Mouse (Mus musculus): ENCODE data around the gene Hk1. TPM values are rescaled to one million over a fixed set of nuclear protein-coding genes. Genes with fewer than 3 reads are reported as not detected.

Gene Hk1
- polyA plus RNA-seq, 1 experiment = 45.3 TPM

DNA sequence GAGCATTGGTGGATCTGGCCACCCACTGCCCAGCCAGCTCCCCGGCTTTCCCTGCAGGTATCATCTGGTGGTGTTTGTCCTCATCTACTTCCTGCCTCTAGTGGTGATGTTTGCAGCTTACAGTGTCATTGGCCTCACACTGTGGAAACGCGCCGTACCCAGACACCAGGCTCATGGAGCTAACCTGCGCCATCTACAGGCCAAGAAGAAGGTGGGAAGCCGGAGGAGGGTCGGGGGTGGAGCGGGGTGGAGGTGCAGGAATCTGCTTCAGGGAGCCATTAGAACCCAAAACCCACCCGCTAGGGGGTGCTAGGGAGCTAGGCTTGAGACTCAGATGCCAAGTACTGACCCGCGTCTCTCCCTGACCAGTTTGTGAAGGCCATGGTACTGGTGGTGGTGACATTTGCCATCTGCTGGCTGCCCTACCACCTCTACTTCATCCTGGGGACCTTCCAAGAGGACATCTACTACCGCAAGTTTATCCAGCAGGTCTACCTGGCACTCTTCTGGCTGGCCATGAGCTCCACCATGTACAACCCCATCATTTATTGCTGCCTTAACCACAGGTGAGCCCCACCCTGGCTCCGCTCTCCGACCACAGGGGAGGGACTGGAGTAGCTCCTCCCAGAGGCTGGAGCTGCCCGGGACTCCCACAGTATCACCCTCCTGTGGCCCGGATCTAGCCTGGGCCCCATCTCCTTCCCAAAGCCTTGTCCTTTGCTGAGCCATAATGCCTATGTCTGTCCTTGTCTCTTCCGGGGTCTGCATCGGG lies 118.4 kb downstream of the Hk1 start:
- H3K4me1 ChIP-seq (ENCODE audit: control insufficient read depth, insufficient read depth, low read length) = no peaks in the 10 kb centered on the region
- no peak overlapping the region for H3K4me3 ChIP-seq (ENCODE audit: insufficient read depth, low read length)
- H3K27ac ChIP-seq (ENCODE audit: insufficient read depth, low read length) = no peak overlapping the region
- TF ChIP-seq CTCF (IDR thresholded peaks at IDR 0.05; ENCODE audit: borderline replicate concordance, insufficient read depth, low read length) (peak; percentile 65), POLR2A (IDR thresholded peaks at IDR 0.05; ENCODE audit: low read depth, low read length) (no peak)

DNA sequence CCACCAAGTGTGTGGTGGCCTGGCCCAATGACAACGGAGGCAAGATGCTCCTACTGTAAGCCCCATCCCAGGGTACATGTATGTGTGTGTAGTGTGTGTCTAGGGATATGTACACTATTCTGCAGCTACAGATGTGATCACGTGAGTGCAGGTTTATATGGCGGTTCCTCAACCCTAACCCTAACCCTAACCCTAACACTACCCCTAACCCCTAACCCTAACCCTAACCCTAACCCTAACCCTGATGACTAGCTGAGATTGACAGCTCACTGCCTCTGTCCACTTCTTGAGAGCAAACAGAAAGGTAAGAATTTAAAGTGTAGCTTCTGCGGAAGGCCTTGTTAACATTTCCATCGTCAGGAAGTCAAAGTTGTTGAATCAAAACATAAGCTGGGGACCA lies 121.4 kb downstream of the Hk1 start:
- Histone ChIP-seq H3K4me1 (ENCODE audit: control insufficient read depth, insufficient read depth, low read length) (no peaks in the 10 kb centered on the region), H3K4me3 (ENCODE audit: insufficient read depth, low read length) (no peak overlapping the region), H3K27ac (ENCODE audit: insufficient read depth, low read length) (no peak overlapping the region)
- TF ChIP-seq POLR2A (IDR thresholded peaks at IDR 0.05; ENCODE audit: low read depth, low read length) = no peak
- TF ChIP-seq CTCF (IDR thresholded peaks at IDR 0.05; ENCODE audit: borderline replicate concordance, insufficient read depth, low read length) = no peak

DNA sequence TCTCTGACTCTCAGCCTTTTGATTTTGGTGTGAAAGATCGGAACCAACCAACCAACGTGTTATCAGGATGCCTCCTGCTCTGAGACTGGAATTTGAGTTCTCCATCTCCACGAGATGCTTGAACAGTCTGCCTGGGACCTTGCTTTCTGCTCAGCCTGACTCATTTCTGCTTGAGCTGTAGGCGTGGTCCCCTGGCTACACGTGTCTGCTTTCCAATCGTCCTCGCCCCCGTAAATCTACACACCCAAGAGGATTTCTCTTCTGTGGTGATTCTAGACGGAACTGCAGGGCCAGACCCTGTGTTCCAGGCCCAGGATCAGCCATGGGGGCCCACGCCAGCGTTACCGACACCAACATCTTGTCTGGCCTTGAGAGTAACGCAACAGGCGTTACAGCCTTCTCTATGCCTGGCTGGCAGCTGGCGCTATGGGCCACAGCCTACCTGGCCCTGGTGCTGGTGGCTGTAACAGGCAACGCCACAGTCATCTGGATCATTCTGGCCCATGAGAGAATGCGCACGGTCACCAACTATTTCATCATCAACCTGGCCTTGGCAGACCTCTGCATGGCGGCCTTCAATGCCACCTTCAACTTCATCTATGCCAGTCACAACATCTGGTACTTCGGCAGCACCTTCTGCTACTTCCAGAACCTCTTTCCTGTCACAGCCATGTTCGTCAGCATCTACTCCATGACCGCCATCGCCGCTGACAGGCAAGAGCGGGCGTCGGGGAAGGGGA lies 127.0 kb downstream of the Hk1 start:
- TF ChIP-seq CTCF (IDR thresholded peaks at IDR 0.05; ENCODE audit: borderline replicate concordance, insufficient read depth, low read length) (no peak), POLR2A (IDR thresholded peaks at IDR 0.05; ENCODE audit: low read depth, low read length) (no peak)
- Histone ChIP-seq H3K4me1 (ENCODE audit: control insufficient read depth, insufficient read depth, low read length) (no peaks in the 10 kb centered on the region), H3K27ac (ENCODE audit: insufficient read depth, low read length) (no peak overlapping the region), H3K4me3 (ENCODE audit: insufficient read depth, low read length) (no peak overlapping the region)

DNA sequence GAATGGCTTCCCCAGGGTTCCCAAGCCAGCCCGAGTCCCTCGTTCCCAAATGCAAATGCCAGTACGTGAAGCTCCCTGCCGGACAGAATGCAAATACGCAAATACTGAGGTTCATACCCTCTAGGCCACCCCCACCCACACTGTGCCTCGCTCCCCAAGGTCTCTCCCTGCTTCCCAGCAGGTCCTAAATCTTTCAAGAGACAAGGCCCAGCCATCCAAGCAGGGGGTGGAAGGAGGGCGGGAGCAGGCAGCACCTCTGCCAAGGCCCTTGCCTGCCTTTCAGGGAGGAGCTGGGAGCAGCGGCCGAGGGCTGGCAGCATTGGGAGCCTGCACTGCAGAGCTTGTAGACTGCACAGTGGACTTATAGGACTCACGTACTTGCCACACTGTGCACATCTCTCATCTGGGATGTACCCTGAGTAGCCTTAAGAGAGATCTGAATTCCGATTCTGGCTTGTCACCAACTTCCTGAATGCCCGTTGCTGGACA lies 127.7 kb downstream of the Hk1 start, which contains the start of gene Tacr2:
Gene Tacr2 (plus strand): TSS at position 439 of the 489 bp plus-strand sequence.
- no peak within 1 kb of the TSS for H3K27ac ChIP-seq (ENCODE audit: insufficient read depth, low read length)
- TF ChIP-seq POLR2A (IDR thresholded peaks at IDR 0.05; ENCODE audit: low read depth, low read length) = no peak
- no peak for TF ChIP-seq CTCF (IDR thresholded peaks at IDR 0.05; ENCODE audit: borderline replicate concordance, insufficient read depth, low read length)
- H3K4me3 ChIP-seq (ENCODE audit: insufficient read depth, low read length) = no peak within 1 kb of the TSS
- H3K4me1 ChIP-seq (ENCODE audit: control insufficient read depth, insufficient read depth, low read length) = no peaks in the 10 kb centered on the region

DNA sequence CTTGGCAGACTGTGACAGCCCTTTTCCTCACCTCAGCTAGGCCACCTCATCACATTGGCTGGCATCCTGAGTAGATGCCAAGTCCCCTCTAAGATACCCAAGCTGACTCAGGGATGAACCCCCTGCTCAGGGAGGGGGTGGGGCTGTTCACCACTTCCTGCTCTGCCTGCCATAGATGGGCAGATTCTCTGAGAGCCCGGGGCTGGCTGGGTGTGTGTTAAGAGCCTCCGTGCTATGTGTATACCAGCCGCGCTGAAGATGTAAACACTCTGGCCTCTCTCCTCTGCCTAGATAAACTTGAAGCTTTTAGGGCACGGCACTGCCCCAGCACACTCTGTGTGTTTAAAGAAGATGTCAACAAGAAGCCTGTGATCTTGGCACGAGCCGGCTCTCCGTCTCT lies 131.9 kb downstream of the Hk1 start:
- TF ChIP-seq CTCF (IDR thresholded peaks at IDR 0.05; ENCODE audit: borderline replicate concordance, insufficient read depth, low read length) (no peak), POLR2A (IDR thresholded peaks at IDR 0.05; ENCODE audit: low read depth, low read length) (no peak)
- Histone ChIP-seq H3K4me1 (ENCODE audit: control insufficient read depth, insufficient read depth, low read length) (no peaks in the 10 kb centered on the region), H3K4me3 (ENCODE audit: insufficient read depth, low read length) (no peak overlapping the region), H3K27ac (ENCODE audit: insufficient read depth, low read length) (no peak overlapping the region)

DNA sequence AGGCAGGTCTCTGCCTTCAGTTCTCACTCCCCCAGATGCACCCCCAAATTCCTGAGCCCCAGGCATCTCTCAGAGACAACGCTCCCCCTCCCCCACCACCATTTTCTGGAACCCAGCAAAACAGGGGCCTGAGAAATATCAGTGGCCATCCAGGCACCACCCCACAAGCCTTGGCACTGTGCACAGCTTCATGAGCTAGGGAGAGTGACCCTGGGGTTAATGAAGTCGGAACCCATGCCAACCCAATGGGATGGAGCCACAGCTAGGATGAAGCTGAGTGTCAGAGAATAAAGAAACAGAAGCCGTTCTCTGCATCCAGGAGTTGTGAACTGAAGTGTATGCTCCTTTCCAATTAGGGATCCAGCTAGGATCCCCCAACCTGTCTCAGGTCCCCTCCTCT lies 132.6 kb downstream of the Hk1 start:
- H3K4me3 ChIP-seq (ENCODE audit: insufficient read depth, low read length) = no peak overlapping the region
- no peaks in the 10 kb centered on the region for H3K4me1 ChIP-seq (ENCODE audit: control insufficient read depth, insufficient read depth, low read length)
- TF ChIP-seq CTCF (IDR thresholded peaks at IDR 0.05; ENCODE audit: borderline replicate concordance, insufficient read depth, low read length) (no peak), POLR2A (IDR thresholded peaks at IDR 0.05; ENCODE audit: low read depth, low read length) (no peak)
- H3K27ac ChIP-seq (ENCODE audit: insufficient read depth, low read length) = no peak overlapping the region

DNA sequence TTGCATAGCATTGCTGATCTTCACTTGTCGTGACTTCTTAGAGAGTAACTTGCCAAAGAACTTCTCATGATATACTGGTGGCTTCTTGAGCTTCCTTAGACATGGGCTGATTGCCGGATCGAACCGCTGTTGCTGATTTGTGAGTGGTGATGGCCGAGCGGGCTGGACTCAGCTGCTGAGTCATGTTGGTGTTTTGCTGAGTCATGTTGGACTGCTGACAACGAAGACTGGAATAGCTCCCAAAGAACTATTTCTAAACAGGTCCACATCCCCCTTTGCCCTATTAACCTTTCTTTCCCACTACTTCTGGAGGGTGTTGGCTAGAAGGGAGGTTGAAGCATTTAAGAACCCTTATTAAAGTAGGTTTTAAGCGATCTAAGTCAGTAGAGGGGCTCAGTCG lies 135.6 kb downstream of the Hk1 start:
- H3K4me1 ChIP-seq (ENCODE audit: control insufficient read depth, insufficient read depth, low read length) = no peaks in the 10 kb centered on the region
- no peak overlapping the region for H3K4me3 ChIP-seq (ENCODE audit: insufficient read depth, low read length)
- TF ChIP-seq POLR2A (IDR thresholded peaks at IDR 0.05; ENCODE audit: low read depth, low read length) (no peak), CTCF (IDR thresholded peaks at IDR 0.05; ENCODE audit: borderline replicate concordance, insufficient read depth, low read length) (no peak)
- H3K27ac ChIP-seq (ENCODE audit: insufficient read depth, low read length) = no peak overlapping the region

DNA sequence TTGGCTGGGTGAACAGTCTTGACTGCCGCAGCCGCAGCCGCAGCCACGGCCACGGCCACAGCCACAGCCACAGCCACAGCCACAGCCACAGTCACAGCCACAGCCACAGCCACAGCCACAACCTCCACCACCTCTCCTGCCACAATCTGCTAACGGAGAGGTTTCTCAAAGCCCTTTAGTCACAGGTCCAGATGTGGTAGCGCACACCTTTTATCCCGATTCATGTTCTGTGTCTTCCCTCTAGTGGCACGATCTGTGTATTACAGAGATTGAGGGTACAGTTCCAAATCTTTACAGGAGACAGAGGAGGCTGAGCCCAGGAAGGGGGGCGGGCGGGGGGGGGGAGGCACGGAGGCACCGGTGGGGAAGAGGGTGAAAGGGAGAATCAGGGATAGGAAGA lies 136.8 kb downstream of the Hk1 start:
- no peak for TF ChIP-seq POLR2A (IDR thresholded peaks at IDR 0.05; ENCODE audit: low read depth, low read length)
- no peak for TF ChIP-seq CTCF (IDR thresholded peaks at IDR 0.05; ENCODE audit: borderline replicate concordance, insufficient read depth, low read length)
- no peaks in the 10 kb centered on the region for H3K4me1 ChIP-seq (ENCODE audit: control insufficient read depth, insufficient read depth, low read length)
- no peak overlapping the region for H3K4me3 ChIP-seq (ENCODE audit: insufficient read depth, low read length)
- no peak overlapping the region for H3K27ac ChIP-seq (ENCODE audit: insufficient read depth, low read length)

DNA sequence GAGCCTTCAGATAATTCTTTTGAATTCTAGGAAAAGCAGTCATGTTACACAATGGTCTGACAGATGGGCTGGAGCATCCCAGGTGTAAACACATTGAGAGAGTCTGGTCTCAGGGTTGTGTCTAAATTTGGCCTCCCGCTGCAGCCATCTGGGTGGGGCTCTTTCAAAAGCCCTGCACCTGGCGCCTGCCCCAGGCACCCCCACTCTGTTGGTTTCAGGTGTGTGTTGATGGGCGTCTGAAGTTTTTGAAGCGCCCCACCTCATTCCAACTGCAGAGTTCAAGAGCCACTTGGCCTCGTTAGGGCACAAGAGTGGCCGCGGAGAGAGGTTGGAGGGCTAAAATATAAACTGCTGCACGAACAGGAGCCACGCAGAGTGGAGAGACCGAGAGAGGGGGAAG lies 137.3 kb downstream of the Hk1 start:
- Histone ChIP-seq H3K4me1 (ENCODE audit: control insufficient read depth, insufficient read depth, low read length) (no peaks in the 10 kb centered on the region), H3K27ac (ENCODE audit: insufficient read depth, low read length) (no peak overlapping the region), H3K4me3 (ENCODE audit: insufficient read depth, low read length) (no peak overlapping the region)
- TF ChIP-seq POLR2A (IDR thresholded peaks at IDR 0.05; ENCODE audit: low read depth, low read length) (no peak), CTCF (IDR thresholded peaks at IDR 0.05; ENCODE audit: borderline replicate concordance, insufficient read depth, low read length) (no peak)

DNA sequence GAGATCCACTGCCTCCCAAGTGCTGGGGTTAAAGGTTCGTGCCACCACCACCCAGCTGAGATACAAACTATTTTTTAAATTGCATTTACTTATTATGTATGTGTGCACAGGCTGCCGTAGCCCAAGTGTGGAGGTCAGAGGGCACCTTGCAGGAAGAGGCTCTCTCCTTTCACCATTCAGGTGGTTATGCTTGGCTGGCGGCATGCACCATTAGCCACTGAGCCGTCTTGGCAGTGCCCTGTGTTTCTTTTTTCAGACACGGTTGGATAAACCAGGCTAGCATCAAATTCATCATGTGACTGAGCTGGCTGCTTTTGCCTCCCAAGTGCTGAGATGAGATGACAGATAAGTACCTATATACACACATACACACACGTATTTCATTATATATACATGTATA lies 140.4 kb downstream of the Hk1 start:
- TF ChIP-seq POLR2A (IDR thresholded peaks at IDR 0.05; ENCODE audit: low read depth, low read length) (no peak), CTCF (IDR thresholded peaks at IDR 0.05; ENCODE audit: borderline replicate concordance, insufficient read depth, low read length) (no peak)
- no peak overlapping the region for H3K27ac ChIP-seq (ENCODE audit: insufficient read depth, low read length)
- H3K4me3 ChIP-seq (ENCODE audit: insufficient read depth, low read length) = no peak overlapping the region
- no peaks in the 10 kb centered on the region for H3K4me1 ChIP-seq (ENCODE audit: control insufficient read depth, insufficient read depth, low read length)

Data from embryonic fibroblast, embryonic 13.5 days (primary cell).